Mouse (Mus musculus) regulatory T cell (primary cell): ENCODE results near the gene Gm10037.

ENCODE experiments used
- in situ Hi-C: fragments of 300-600 bp; cut with MboI, MseI; formaldehyde crosslinking; loops from one replicate; pipeline ENCODE4 v1.15.1; 2025; ENCODE audit warnings: high pct_unique_total_duplicates

The Gm10037 gene

DNA sequence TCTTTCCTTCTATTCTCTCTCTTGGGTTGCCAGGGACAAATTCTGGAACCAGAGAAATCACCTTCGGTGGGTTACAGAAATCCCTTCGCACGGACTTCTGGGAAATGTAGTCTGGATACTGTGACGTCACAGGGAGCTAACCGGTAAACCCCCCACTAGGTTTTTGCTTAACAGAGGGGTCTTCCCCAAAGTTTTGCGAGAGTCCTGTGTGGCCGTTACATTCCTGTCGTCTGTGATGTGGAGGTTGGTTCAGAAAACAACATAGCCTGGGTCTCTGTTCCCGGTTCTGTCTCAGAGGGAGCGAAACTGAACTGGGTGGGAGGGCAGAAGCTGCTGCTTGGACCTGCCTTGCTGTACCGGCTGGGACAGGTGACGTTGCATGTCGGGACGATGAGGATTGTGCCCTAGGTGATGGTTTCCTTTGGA is at the start of gene Gm10037:
Gene Gm10037, plus strand, starts transcription at position 196 of the 426 bp plus-strand sequence.
- in situ Hi-C loops = loop anchor here (10.0 kb wide), 1 partner anchor 464 kb away; no protein-coding TSS in a partner anchor

DNA sequence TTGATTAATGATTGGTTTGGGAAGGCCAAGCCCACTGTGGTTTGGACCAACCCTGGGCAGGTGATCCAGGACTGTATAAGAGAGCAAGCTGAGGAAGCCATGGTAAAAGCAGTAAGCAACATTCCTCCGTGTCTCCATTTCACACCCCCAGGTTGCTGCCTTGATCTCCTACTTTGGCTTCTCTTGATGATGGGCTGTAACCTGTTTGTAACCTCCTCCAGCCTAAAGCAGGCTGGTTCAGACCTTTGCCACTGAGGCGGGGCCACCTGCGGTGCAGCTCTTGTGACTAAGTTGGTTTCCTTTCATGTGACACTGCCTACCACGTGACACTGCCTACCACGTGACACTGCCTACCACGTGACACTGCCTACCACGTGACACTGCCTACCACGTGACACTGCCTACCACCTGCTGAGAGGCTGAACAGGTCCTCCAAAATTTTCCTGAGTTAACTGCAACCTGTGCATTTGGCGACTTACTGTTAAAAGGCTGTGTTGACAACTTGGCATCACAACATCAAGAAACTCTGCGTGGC is 38.9 kb upstream of the Gm10037 start:
- in situ Hi-C loops = loop anchor here (10.0 kb wide), 1 partner anchor 157 kb away; the partner anchor contains the start of genes Gm49345 and Zfp729a

DNA sequence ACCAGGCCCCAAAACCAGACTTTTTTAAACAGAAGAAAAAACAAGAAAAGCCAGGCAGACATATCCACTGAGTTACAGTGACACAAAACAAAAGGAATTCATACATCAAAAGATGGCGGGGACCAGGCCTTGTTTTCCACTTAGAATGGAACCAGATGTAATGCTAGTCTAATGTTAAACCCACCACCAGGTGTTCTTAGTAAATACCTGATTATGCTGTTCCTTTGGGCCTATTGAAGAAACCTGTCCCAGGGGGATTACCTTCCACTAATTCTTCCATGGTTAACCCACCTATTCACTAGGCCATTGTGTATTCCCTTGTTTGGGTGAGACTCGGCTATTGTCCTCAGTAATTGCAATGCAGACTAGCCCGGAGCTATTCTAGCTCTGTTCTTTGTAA is 32.3 kb upstream of the Gm10037 start:
- in situ Hi-C loops = loop anchor here (10.0 kb wide), 1 partner anchor 164 kb away; the partner anchor contains the start of genes Gm49345 and Zfp729a

DNA sequence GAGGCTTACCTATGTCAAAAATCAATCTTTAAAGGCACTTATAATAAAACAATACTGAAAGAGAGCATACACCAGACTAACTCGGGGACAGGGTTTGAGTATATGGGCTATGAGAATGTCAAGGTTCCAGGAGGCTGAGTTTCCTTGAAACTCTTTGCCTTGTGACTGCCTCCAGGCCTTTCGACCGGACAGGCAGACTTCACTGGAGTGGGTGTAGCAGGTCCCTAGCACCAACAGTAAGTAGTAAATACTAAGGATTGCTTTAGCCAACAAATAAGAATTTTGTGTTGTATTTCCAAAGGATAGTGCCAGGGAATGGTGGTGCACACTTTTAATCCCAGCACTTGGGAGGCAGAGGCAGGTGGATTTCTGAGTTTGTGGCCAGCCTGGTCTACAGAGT is 31.8 kb upstream of the Gm10037 start:
- in situ Hi-C loops = loop anchor here (10.0 kb wide), 1 partner anchor 164 kb away; the partner anchor contains the start of genes Gm49345 and Zfp729a

DNA sequence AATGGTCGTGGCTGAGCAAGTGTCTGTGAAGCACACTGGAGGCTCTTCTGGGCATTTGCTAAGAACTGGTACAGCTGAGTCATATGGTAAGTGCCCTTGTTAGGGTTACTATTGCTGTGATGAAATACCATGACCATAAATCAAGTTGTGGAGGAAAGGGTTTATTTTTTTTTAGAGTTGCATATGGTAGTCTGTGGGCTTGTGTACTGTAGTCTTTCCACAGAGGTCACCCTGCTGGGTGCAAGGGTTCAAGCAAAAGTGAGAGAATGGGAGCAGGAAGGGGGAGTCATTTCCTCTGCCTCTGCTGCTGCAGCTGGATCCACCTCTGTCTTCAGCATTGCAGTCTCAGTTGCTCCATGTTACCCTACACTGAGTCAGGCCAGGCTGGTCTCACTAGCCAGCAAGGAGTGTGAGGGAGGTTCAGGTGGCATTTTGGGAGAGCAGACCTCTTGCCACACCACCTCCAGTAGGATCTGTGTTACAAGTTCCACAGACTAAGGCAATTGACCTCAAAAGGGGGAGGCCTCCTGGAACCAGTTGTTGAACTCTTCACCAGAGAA is 19.2 kb upstream of the Gm10037 start:
- in situ Hi-C loops = loop anchor here (5.0 to 10.0 kb wide), 2 partner anchors 57 to 84 kb away; partner anchors contain the start of genes Zfp65 and Zfp85

DNA sequence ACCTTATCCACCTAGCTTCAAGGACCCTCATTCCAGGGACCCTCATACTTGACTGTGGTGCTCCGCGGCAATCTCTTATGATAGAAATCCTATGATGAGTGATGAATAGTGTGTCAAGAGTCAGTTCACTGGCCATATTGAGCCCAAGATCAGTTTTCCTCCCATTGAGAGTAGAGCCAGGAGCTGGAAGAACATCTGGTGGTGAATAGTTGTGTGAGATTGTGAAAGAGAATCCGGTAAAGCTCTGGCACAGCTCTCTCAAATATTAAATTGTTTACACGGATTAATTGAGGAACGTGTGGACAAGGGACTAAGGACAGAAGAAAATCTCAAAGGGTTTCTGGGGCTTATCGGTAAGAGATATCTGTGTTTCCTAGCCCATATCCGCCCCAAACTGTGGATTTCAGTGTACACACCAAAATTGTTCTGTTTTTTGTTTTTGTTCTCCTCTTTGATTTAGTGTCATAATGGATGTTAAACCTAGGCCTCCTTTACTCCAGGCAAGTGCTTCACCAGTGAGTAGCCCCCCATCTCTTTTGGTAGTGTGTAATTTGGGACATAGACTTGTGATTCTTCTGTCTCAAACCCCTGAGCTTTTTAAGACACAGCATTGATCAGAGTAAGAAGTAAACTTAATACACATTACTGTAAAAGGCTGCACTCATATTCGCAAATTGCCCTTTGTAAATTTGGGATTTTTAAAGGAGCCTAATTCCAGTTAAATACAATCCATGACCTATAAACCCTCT is 17.8 kb upstream of the Gm10037 start:
- in situ Hi-C loops = loop anchor here (5.0 to 10.0 kb wide), 2 partner anchors 58 to 86 kb away; partner anchors contain the start of genes Zfp65 and Zfp85

DNA sequence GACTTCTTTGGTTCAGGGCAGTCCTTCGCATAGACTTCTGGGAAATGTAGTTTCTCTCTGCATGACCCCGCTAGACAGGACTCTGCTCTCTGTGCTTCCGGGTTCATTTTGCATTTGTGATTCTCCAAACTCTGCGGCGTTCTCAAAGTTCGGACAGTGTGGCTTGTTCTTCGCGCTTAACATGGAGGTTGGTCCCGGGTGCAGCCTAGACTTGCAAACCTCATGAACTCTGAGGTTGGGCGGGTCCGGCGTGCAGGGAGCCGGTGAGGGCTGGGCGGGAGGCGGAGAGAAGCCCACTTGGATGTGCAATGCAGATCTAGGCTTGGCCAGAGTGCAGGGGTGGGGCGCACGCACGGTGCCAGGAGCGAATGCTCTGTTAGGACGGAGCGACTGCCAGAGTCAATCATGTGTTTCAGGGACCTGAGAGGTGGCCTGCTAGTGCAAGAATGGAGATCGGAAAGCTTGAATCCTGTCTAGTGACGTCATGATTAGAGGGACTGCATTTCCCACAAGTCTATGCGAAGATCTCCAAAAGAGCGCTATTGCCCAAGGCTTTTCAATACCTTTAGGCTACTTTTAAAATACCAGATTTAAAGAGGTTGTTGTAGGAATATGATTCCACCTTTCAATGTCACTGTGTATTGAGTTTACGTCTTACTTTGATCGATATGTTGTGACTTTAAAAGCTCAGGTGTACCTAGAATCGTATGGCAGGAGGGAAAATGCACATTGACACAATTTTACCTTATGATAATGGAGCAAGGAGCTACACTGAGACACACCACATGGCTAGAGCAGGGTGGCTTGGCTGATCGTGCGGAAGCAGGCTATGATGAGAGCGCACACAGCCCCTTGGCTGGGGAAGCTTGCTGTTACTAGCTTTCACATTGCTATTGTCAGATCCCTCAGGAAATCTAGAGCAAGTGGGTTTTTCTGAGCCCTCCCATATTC is 16.9 kb upstream of the Gm10037 start, which contains the start of gene Zfp273:
Gene Zfp273, plus strand, starts transcription at position 31 of the 951 bp plus-strand sequence.
- in situ Hi-C loops = loop anchor here (5.0 to 10.0 kb wide), 2 partner anchors 59 to 87 kb away; partner anchors contain the start of genes Zfp65 and Zfp85

DNA sequence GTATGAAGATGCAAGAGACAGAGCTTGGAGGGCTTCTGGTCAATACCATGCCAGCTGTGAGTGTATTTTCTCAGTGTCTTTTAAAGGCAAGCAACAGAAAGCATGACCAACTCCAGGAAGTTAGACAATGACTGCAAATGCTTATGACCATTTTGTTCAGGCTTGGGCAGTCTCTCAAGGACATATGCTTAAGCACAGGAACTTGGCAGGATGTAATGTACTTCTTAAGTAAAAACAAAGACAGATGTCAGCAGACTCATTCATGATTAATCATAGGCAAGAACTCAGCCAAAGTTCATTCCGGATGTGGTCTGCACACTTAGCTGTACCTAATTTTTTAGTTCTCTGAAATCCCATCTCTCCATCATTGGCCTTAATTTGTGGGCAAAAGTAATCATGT is 12.3 kb upstream of the Gm10037 start:
- in situ Hi-C loops = loop anchor here (10.0 kb wide), 1 partner anchor 64 kb away; the partner anchor contains the start of gene Zfp85

DNA sequence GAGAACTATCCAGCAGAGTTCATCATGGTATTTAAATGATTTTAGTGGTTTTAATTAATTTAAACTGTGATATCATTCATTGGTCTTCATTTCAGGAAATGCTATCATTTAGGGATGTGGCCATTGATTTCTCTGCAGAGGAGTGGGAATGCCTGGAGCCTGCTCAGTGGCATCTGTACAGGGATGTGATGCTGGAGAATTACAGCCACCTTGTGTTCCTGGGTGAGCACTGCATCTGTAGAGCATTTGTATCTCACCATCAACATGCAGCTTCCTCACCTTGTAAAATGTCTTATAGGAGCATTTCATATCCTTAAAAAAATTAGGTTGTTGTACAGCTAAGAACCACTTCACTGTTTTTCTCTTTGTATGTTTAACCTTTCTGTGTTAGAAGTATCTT is 2.2 kb downstream of the Gm10037 start:
- in situ Hi-C loops = loop anchor here (10.0 kb wide), 1 partner anchor 462 kb away; no protein-coding TSS in a partner anchor

DNA sequence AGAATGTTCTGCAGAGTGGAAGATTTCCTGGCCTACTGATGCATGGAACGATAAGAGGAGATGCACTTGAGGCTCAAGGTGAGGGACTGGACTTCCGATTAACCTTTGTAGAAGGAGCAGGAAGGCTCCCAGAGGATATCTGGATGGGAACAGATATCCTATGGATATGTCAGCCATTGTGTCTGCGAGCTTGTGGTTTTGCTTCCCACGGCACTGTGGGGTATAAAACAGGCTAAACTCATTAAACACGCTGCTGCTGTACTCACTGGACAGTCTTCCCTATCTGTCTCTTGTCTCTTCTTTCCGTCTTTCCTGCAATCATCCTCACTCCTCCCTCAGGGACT is 12.8 kb downstream of the Gm10037 start:
- in situ Hi-C loops = no loop called here

DNA sequence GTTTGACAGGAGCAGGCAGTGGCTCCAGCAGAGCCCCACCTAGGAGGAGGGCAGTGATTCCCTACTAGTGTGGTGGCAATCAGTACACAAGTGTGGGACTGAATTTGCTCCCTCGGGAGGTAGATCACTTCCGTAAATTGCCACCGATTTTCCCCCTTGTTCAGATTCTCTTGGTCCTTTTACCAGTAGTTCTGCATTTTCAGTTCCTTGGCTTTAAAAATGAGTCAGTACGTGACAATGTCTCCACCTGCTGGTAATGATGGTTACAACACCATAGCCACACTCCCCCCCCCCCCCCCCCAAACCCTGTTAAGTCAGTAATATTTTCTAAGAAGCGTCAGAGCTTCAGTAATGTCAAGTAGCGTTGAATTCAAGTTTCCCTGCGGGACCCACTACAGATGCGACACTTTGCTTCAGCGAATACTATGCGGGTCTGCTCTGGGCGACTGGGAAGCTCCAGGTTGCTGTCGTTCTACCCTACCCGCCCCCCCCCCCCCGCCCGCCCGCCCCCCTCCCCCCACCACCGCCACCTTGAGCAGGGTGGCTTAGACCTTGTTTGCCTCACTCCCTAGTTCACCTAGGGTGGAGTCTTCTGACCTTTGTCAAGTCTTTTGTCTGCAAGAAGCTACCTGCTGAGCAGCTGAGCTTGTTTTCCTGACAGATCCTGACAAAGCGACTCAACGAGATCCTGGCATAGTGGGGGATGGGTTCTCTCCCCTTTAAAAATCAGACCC is 13.4 kb downstream of the Gm10037 start:
- in situ Hi-C loops = no loop called here

DNA sequence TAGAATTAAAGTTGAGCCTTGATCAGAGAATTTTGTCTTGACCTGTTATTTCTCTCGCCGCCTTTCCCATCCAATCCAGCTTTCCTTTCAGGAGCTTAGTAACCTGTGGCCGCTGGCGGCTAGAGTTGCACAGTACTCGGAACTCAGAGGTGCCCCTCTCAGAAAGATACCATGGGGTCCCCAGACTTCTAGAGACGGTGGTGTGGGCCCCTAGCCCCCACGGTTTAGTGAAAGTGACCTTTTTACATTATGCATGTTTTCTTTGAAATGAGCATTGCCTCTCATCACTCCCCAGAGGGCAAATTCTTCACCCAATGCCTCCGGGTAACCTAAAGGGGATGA is 13.9 kb downstream of the Gm10037 start:
- in situ Hi-C loops = no loop called here

DNA sequence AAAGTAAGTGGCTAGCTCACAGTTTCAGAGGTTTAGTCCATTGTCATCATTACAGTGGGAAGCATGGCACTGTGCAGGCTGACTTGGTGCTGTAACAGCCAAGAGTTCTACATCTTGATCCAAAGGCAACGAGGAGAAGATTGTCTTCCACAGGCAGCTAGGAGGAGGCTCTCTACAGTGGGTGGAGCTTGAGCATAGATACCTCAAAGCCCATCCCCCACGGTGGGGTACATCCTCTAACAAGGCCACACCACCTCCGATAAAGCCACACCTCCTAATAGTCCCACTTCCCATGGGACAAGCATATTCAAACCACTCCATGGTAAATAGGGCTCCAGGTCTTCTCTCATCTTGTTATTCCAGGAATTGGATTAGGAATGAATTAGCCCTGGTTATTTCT is 19.5 kb downstream of the Gm10037 start:
- in situ Hi-C loops = no loop called here

DNA sequence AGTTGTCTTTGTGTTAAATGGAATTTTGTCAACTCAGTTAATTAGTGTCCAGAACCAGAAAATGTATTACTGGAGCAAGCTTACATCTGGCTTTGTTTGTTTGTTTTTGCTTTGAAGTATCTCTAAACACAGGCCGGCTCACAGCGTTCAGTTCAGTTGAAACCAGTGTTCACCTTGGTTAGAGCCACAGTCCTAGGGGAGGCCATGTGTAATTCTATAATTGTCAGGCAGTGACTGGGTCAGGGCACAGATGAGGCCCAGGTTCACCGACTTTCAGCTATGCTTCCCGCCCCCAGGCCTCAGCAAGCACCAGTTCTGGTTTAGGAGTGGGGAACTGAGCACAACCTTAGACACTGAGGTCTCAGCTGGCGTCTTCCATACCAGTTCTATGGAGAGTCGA is 22.2 kb downstream of the Gm10037 start:
- in situ Hi-C loops = no loop called here

DNA sequence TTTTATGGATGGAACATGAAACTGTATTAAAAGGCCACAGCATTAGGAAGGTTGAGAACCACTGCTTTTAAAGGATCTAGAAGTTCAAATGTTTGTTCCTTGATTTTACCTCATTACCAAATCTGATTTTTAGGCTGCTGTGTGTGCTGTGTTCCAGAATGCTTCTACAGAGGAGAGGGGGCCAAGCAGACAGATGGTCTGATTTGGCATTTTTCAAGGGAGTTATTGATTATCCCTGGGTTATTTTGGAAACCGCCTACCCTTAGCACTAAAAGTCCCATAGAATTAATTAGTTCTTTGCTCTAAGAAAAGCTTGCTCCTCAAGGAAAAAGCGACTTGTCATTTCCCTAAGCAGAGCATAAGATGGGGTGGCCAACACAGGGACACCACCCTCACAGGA is 23.1 kb downstream of the Gm10037 start:
- in situ Hi-C loops = no loop called here

DNA sequence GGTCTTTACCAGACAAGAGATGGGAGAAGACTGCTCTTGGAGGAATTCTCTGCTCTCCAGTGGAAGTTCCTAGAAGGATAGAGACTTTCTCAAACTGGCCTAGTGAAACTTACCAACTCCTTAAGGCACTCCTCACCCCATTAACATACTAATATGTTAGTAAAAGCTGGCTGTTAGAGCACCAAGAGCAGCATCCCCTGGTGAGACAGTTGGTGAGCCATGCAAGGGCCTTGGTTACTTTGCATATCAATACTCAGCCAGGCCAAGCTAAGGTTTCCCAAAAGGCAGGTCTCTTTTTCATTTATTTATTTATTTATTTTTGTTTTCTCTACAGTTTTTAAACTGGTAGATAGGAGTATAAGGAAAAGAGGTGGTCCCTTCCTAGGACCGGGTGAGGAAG is 26.4 kb downstream of the Gm10037 start:
- in situ Hi-C loops = no loop called here

DNA sequence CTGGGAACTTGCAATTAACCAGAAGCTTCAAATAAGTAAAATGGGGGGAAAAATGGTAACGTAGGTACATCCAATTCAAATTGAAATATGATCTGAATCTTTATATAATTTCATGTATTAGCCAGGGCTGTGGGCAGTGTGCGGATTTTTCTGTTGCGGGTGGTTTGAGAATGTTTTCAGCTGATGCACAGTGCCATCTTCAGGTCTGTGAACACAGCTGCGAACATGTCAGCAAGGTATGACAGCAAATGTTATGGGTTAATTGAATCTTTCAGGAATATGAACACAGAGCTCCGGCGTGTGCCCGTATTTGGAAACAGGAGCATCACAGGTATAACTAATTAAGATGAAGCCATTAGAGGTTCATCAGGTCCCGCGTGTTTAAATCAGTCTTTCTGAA is 31.6 kb downstream of the Gm10037 start:
- in situ Hi-C loops = loop anchor here (10.0 kb wide), 1 partner anchor 692 kb away; no protein-coding TSS in a partner anchor

DNA sequence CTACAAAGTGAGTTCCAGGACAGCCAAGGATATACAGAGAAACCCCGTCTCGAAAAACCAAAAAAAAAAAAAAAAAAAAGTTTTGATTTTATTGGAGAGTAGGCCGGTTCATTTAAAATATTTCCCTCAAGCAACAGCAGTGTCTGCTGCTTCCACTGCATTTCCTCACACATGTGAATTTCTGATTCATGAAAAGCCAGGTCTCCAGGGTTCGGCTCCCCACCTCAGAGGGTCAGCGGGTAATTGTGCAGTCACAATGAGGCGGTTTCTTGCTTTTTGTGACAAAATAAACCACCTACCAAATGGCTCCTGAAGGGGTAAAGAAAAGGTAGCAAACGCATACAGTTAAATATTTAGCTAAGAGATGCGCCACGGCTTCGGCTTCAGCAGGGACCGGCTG is 32.1 kb downstream of the Gm10037 start, which contains the start of gene BC048507:
Gene BC048507, plus strand, starts transcription at position 301 of the 400 bp plus-strand sequence.
- in situ Hi-C loops = loop anchor here (10.0 kb wide), 1 partner anchor 692 kb away; no protein-coding TSS in a partner anchor

DNA sequence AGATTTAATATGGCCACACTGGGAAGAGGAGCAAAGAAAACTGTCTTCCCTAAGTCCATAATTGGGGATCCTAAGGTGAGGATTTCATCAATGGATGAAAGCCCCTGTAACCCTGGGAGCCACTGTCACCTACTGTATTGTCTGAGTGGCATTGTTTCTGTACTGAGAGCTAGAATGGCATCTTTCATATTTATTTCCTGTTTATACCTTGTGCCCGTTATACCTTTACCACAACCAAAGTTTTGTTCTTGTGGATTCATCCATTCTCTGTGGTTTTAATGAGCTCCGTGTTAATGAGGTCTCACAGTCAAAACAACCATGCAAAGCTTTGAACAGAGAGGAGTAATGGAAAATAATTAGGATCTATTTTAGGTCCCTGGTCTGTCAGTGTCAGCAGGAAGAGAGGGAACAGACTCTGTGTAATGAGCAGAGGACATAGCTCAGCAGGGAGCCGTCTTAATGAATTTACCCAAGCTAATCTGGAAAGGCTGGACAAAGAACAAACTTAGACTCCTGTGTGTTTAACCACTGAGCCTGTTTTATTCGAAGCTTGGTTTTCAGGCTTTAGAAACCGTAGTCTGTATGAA is 34.0 kb downstream of the Gm10037 start:
- in situ Hi-C loops = loop anchor here (10.0 kb wide), 1 partner anchor 690 kb away; no protein-coding TSS in a partner anchor

DNA sequence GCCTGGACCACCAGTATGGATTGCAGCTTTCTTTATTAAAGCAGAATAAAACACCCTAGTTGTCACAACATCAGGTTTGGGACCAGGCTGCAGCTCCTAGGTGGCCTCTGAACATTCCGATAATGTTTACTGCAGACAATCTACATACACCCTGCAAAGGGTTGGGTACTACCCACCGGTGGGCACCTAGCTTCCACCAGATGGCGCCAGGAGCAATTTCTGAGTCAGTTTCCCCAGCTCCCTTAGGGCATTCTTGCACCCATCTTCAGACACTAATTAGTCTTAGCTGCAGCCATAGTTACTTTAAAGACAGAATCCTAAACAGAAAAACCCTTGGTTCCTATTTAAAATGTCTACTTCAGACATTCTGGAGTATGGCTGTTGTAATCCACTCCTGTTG is 37.0 kb downstream of the Gm10037 start:
- in situ Hi-C loops = loop anchor here (10.0 kb wide), 1 partner anchor 687 kb away; no protein-coding TSS in a partner anchor
